Mouse (Mus musculus): ENCODE data around the gene Kdm5a. TPM values are rescaled to one million over a fixed set of nuclear protein-coding genes. Genes with fewer than 3 reads are reported as not detected.

The Kdm5a gene
- polyA plus RNA-seq, 1 experiment from 2014 or later = 34.6 TPM

DNA sequence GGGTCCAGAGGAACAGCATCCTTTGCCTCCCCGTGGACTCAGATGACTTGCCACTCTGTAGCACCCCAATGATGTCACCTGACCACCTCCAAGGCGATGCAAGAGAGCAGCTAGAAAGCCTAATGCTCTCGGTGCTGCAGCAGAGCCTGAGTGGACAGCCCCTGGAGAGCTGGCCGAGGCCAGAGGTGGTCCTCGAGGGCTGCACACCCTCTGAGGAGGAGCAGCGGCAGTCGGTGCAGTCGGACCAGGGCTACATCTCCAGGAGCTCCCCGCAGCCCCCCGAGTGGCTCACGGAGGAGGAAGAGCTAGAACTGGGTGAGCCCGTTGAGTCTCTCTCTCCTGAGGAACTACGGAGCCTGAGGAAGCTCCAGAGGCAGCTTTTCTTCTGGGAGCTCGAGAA is 118.1 kb downstream of the Kdm5a start:
- ATAC-seq = no peak
- Histone ChIP-seq H3K4me1 (replicated peaks) (no peaks in the 10 kb centered on the region), H3K9ac (no peak overlapping the region), H3K27ac (no peak overlapping the region), H3K9me3 (no peaks in the 10 kb centered on the region), H3K4me3 (replicated peaks) (no peak overlapping the region), H3K36me3 (no peaks in the 10 kb centered on the region), H3K27me3 (replicated peaks) (no peaks in the 10 kb centered on the region), H3K4me2 (replicated peaks) (no peak overlapping the region)
- 90% methylated on average over 14 of the region's 14 CpGs for WGBS

GRCm38 (mm10) chr6:120482756-120483155 is 118.8 kb downstream of the Kdm5a start:
- WGBS = 41% methylated on average over 6 of the region's 6 CpGs
- no peaks in the 10 kb centered on the region for H3K36me3 ChIP-seq
- ATAC-seq = no peak
- H3K9ac ChIP-seq = no peak overlapping the region
- no peak overlapping the region for H3K27ac ChIP-seq
- H3K9me3 ChIP-seq = no peaks in the 10 kb centered on the region
- no peaks in the 10 kb centered on the region for H3K4me1 ChIP-seq (replicated peaks)
- H3K4me3 ChIP-seq (replicated peaks) = no peak overlapping the region
- H3K4me2 ChIP-seq (replicated peaks) = no peak overlapping the region
- no peaks in the 10 kb centered on the region for H3K27me3 ChIP-seq (replicated peaks)

- peak; percentile 60; the same call in 1 of the 2 replicates for ATAC-seq
- H3K4me2 ChIP-seq (replicated peaks) = no peak overlapping the region
Observed at GRCm38 (mm10) chr6:120483211-120483626, 119.3 kb downstream of the Kdm5a start.

GRCm38 (mm10) chr6:120485038-120485437 is 121.1 kb downstream of the Kdm5a start:
- Histone ChIP-seq H3K27me3 (replicated peaks) (no peaks in the 10 kb centered on the region; the same call in 1 of the 2 replicates), H3K9me3 (no peaks in the 10 kb centered on the region), H3K27ac (no peak overlapping the region), H3K4me2 (replicated peaks) (no peak overlapping the region), H3K9ac (no peak overlapping the region), H3K4me1 (replicated peaks) (no peaks in the 10 kb centered on the region), H3K36me3 (no peaks in the 10 kb centered on the region), H3K4me3 (replicated peaks) (no peak overlapping the region)
- ATAC-seq = no peak
- WGBS = 68% methylated on average over 3 of the region's 3 CpGs

More at GRCm38 (mm10) chr6:120483211-120483626, 119.3 kb downstream of the Kdm5a start:
- no peaks in the 10 kb centered on the region for H3K9me3 ChIP-seq
- H3K27ac ChIP-seq = no peak overlapping the region
- no peak overlapping the region for H3K4me3 ChIP-seq (replicated peaks)
- H3K27me3 ChIP-seq (replicated peaks) = no peaks in the 10 kb centered on the region
- 26% methylated on average over 8 of the region's 8 CpGs for WGBS
- H3K4me1 ChIP-seq (replicated peaks) = no peaks in the 10 kb centered on the region
- no peak overlapping the region for H3K9ac ChIP-seq
- H3K36me3 ChIP-seq = no peaks in the 10 kb centered on the region

DNA sequence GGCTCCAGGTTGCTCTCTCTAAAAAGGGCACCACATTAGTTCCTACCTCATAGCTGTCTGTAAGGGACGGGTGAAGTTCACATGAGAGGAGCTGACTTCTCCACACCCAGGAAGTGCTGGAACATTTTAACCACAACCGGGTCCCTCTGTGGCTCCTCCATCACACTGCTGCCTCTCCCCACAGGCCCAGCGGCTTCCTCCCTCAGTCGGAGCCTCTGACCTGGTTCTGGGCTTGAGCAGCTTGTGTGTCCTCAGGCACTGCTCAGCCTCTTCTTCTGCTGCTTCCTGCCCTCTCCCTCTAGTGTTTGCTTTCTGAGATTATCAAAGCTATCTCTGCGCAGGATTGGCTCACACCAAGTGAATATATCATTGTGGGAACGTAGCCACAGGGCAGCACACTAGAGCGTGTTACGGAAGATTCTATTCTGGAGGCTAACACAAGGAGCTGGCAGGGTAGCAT is 122.2 kb downstream of the Kdm5a start:
- no peak overlapping the region for H3K4me2 ChIP-seq (replicated peaks)
- no peaks in the 10 kb centered on the region for H3K9me3 ChIP-seq
- H3K27me3 ChIP-seq (replicated peaks) = peaks cover 3% of the 10 kb centered on the region
- H3K27ac ChIP-seq = no peak overlapping the region
- H3K4me3 ChIP-seq (replicated peaks) = no peak overlapping the region
- H3K4me1 ChIP-seq (replicated peaks) = no peaks in the 10 kb centered on the region
- ATAC-seq = no peak
- no peak overlapping the region for H3K9ac ChIP-seq
- no peaks in the 10 kb centered on the region for H3K36me3 ChIP-seq
- WGBS = 52% methylated on average over 8 of the region's 8 CpGs

GRCm38 (mm10) chr6:120488647-120489046 is 124.7 kb downstream of the Kdm5a start:
- Histone ChIP-seq H3K9ac (no peak overlapping the region), H3K36me3 (no peaks in the 10 kb centered on the region), H3K27ac (no peak overlapping the region), H3K9me3 (no peaks in the 10 kb centered on the region), H3K4me3 (replicated peaks) (no peak overlapping the region), H3K27me3 (replicated peaks) (peaks cover 27% of the 10 kb centered on the region), H3K4me1 (replicated peaks) (peaks cover 16% of the 10 kb centered on the region), H3K4me2 (replicated peaks) (no peak overlapping the region)
- WGBS = 53% methylated on average over 3 of the region's 3 CpGs
- no peak for ATAC-seq

GRCm38 (mm10) chr6:120489461-120489860 is 125.5 kb downstream of the Kdm5a start:
- no peaks in the 10 kb centered on the region for H3K36me3 ChIP-seq
- peaks cover 20% of the 10 kb centered on the region for H3K4me1 ChIP-seq (replicated peaks)
- H3K4me2 ChIP-seq (replicated peaks) = no peak overlapping the region
- H3K27me3 ChIP-seq (replicated peaks) = peaks cover 32% of the 10 kb centered on the region
- no peaks in the 10 kb centered on the region for H3K9me3 ChIP-seq
- 63% methylated on average over 2 of the region's 2 CpGs for WGBS
- H3K4me3 ChIP-seq (replicated peaks) = no peak overlapping the region
- no peak overlapping the region for H3K27ac ChIP-seq
- H3K9ac ChIP-seq = no peak overlapping the region
- no peak for ATAC-seq

GRCm38 (mm10) chr6:120491064-120491463 is 127.1 kb downstream of the Kdm5a start:
- H3K27ac ChIP-seq = no peak overlapping the region
- no peak for ATAC-seq
- no peak overlapping the region for H3K4me3 ChIP-seq (replicated peaks)
- no peaks in the 10 kb centered on the region for H3K36me3 ChIP-seq
- H3K27me3 ChIP-seq (replicated peaks) = peaks cover 34% of the 10 kb centered on the region
- 69% methylated on average over 7 of the region's 7 CpGs for WGBS
- no peak overlapping the region for H3K4me2 ChIP-seq (replicated peaks)
- no peaks in the 10 kb centered on the region for H3K9me3 ChIP-seq
- H3K4me1 ChIP-seq (replicated peaks) = peaks cover 20% of the 10 kb centered on the region
- H3K9ac ChIP-seq = no peak overlapping the region

DNA sequence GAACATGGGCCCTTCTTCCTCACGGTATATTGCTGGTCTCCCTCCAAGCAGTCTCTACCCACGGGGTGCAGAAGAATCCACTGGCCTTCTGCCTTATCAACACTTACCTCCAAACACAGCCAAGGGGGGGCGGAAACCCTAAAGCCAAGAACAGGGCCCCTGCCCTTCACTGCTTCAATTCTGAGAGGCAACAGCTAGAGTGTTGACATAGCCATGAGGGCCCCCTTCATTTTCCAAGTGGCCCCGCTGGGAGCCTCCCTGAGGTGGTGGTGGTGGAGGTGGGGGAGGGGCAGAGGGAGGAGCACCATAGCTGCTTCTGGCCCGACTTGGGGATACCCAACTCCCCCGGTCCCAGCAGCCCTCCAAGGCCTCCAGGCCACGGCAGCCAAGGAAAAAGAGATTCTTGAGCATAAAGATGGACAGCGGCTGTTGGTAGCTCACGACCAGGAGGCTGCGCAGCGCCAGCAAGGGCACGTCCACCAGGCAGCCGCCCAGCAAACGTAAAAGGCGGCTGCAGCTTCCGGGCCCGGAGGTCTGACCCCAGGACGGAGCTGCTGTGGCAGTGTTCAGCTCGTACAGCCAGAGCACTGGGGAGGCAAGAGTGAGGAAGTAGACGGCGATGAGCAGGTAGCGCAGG is 128.1 kb downstream of the Kdm5a start:
- ATAC-seq = no peak
- no peak overlapping the region for H3K9ac ChIP-seq
- no peaks in the 10 kb centered on the region for H3K9me3 ChIP-seq
- peaks cover 34% of the 10 kb centered on the region for H3K27me3 ChIP-seq (replicated peaks)
- H3K36me3 ChIP-seq = no peaks in the 10 kb centered on the region
- WGBS = 10% methylated on average over 22 of the region's 22 CpGs
- H3K4me1 ChIP-seq (replicated peaks) = peaks cover 20% of the 10 kb centered on the region
- no peak overlapping the region for H3K27ac ChIP-seq
- peak overlapping the region; percentile 96 for H3K4me2 ChIP-seq (replicated peaks)
- H3K4me3 ChIP-seq (replicated peaks) = peak overlapping the region; percentile 61

DNA sequence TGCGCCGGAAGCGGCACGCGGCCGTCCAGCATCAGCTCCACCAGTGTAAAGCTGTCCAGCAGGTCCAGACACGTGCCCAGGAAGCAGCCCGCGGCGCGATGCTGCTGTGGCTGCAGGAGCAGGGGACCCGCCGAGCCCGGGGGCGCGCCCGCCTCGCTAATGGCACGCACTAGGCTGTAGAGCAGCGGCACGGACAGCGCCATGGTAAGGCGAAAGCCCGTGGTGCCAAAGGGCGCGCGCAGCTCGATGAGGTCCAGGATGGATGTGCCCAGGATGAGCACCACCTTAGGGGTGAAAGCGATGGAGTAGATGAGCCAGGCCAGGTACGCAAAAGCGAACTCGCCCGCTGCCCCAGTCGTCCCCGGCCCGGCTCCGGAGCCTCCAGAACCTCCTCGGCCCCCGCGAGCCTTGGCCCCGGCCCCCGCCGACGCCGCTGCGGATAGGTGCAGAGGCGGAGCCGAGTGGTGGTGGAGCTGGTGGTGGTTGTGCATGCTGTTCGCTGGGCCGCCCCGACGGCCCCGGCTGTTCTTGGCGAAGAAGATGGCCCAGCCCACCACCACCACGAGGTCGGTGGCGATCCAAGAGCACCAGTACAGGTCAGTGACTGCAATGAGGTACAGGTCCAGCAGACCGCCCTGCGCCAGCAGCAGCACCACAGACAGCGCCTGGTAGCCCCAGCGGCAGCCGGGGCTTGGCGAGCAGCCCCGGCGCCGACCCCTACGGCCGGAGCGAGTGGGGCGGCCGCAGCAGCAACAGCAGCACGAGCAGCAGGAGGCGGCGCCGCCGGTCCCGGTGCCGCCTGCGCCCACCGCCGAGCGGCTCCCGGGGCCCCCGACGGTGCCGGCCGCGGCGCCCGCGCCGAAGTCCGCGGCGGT is 128.8 kb downstream of the Kdm5a start:
- H3K27ac ChIP-seq = no peak overlapping the region
- peaks cover 34% of the 10 kb centered on the region for H3K27me3 ChIP-seq (replicated peaks)
- peak overlapping the region; percentile 44; the same call in 1 of the 2 replicates for H3K9ac ChIP-seq
- H3K4me3 ChIP-seq (replicated peaks) = peak overlapping the region; percentile 61
- peak overlapping the region; percentile 96 for H3K4me2 ChIP-seq (replicated peaks)
- H3K9me3 ChIP-seq = no peaks in the 10 kb centered on the region
- ATAC-seq = peak; percentile 38
- WGBS = 1% methylated on average over 92 of the region's 95 CpGs
- H3K36me3 ChIP-seq = no peaks in the 10 kb centered on the region
- H3K4me1 ChIP-seq (replicated peaks) = peaks cover 20% of the 10 kb centered on the region

DNA sequence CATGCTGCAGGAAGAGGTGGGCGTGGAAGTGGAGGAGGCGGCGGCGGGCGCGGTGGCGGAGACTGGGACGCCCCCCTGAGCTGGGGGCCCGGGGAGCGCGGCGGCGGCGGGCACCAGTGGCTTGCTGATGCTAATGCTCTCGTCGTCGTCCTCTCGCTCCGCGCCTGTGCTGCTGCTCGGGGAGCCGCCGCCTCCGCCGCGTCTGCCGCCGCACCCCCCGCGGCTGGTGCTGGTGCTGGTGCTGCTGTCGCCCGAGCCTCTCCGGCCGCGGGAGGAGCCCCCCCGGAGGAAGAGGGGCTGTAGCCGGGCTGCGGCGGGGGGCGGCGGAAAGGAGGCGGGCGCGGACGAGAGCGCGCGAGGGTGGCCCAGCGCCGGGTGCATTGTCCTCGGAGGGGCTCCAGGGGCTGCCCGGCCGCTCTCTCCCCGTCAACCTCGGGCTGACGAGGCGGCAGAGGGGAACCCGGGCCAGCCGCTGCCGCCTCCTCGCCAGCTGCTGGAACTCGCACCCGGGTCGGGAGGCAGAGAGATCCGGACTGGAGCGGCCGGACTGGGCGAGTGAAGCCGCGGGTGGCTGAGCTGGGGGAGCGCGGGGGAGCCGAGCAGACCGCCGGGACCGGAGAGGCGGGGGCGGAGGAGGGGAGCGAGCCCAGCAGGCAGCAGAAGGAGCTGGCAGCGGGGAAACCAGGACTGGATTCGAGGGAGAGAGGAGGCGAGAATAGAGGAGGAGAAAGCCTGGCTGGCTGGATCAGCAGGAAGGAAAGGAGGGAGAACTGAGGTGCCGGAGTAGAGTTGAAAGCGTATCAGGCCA is 129.7 kb downstream of the Kdm5a start, which contains the start of gene Tmem121b:
TSS of gene Tmem121b (minus strand) at position 434 of the 808 bp plus-strand sequence.
- no peaks in the 10 kb centered on the region for H3K36me3 ChIP-seq
- H3K9me3 ChIP-seq = no peaks in the 10 kb centered on the region
- peak; percentile 79 for ATAC-seq
- H3K4me3 ChIP-seq (replicated peaks) = peak within 1 kb of the TSS; percentile 61
- H3K9ac ChIP-seq = peak within 1 kb of the TSS; percentile 44
- peaks cover 34% of the 10 kb centered on the region for H3K27me3 ChIP-seq (replicated peaks)
- peak within 1 kb of the TSS; percentile 96 for H3K4me2 ChIP-seq (replicated peaks)
- H3K4me1 ChIP-seq (replicated peaks) = peaks cover 20% of the 10 kb centered on the region
- H3K27ac ChIP-seq = no peak within 1 kb of the TSS
- whole genome bisulfite sequencing = under 1% methylated on average over 81 of the region's 84 CpGs

Measured in intestine, embryonic 15.5 days (tissue).